Mouse (Mus musculus): Measurements from ENCODE around the gene Lrrc28. TPM values are rescaled to one million over a fixed set of nuclear protein-coding genes. Genes with fewer than 3 reads are reported as not detected.

The Lrrc28 gene
- polyA plus RNA-seq, 1 experiment from 2014 or later, result 25.1 TPM

DNA sequence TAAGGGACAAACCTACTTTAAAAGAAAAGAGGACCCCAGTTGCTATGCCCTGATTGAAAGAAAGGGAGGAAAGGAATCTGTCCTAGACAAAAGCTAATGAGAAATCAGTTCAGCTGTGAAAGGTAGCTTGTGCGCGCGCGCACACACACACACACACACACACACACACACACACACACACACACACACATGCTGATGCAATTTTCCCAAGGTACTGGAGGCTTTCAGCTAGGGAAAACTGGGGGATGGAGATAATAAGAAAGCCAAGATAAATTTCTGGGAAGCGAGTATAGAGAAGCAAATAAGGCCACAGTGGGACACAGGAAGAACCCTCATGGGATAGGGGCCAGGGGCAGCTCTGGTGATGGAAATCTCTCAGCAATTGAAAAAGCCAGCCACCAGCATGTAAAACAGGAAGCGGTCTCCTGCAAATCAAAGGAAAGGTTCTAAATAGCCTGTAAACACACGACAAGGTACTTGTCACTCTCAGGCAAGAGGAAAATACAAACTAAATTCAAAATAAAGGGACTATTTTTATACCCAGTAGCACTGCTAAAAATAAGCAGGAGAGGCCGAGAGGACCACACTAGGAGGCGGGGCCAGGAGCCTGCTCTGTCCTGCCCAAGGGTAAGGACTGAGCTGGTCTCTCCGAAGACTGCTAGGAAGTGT is 31.1 kb downstream of the Lrrc28 start:
- no peak overlapping the region for H3K4me3 ChIP-seq
- 64% methylated on average over 10 of the region's 10 CpGs for WGBS
- H3K9me3 ChIP-seq, result no peaks in the 10 kb centered on the region
- H3K36me3 ChIP-seq, result no peaks in the 10 kb centered on the region
- H3K27me3 ChIP-seq (ENCODE audit: insufficient read depth, poor library complexity, severe bottlenecking), result no peaks in the 10 kb centered on the region
- DNase-seq (ENCODE audit: low spot score), result no peak
- H3K27ac ChIP-seq, result peak overlapping the region; percentile 40; the same call in 1 of the 2 replicates
- peaks cover 10% of the 10 kb centered on the region for H3K4me1 ChIP-seq (replicated peaks)

DNA sequence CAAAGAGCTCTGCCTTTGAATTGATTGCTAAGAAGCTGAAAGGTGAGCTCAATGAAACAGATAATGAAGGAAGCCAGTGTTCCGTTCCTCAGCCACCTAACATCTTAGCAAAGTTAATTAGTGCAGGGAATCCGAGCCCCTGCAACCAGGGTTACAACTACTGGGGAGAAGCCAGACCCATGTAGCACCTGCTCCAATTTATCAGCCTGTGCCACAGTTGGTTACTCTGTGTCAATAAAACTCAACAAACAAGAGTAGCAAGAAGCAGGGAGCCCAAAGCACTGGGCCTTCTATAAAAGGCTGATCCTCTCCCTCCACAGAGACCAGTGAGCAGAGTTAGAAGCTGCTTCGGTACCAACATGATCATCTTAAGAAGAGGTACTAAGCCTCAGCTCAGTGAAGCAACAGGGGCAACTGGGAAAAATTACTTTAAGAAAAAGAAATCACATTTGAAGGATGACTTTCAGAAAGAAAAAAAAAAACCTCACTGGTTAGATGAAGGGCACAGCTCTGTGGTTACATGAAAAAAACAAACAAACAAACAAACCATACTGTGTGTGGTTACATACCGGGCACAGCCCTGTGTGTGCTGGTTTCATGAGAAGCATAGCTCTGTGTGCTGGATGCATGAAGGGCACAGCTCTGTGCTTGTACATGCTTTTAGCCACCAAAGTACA is 36.6 kb downstream of the Lrrc28 start:
- DNase-seq (ENCODE audit: low spot score), result no peak
- no peak overlapping the region for H3K4me3 ChIP-seq
- no peaks in the 10 kb centered on the region for H3K36me3 ChIP-seq
- no peaks in the 10 kb centered on the region for H3K9me3 ChIP-seq
- WGBS, result 54% methylated on average over 4 of the region's 4 CpGs
- H3K27me3 ChIP-seq (ENCODE audit: insufficient read depth, poor library complexity, severe bottlenecking), result no peaks in the 10 kb centered on the region
- H3K27ac ChIP-seq, result no peak overlapping the region
- peaks cover 19% of the 10 kb centered on the region for H3K4me1 ChIP-seq (replicated peaks)

DNA sequence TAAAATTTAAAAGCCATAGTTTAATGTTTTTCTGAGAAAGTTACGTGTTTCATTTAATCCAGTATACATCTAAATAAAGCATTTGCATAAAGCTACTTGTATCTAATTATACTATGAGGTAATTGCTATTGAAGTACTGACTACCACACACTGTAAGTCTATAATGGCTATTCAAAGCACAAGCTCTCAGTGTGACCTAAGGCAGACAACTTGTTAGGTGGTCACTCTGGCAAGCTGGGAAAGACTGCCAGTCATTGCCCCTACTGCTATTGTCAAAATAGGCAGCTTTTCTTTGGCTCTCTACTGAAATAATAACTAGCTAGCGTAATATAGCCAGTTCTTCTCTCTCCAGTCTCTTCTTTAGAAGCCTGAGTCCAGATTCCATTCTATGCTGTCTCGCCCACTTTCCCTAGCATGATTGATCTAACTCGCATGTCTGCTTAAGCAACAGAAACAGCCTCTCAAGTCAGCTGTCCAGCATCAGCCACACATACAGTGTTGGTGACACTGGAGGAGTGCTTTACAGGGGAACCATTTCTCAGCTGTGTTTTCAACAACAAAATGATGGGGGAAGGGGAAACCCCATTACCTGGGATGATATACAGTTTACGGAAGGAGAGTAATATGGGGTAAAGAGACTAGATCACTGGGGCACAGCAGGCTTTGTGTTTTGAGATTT is 37.3 kb downstream of the Lrrc28 start:
- Histone ChIP-seq H3K27me3 (ENCODE audit: insufficient read depth, poor library complexity, severe bottlenecking) (no peaks in the 10 kb centered on the region), H3K27ac (no peak overlapping the region), H3K4me1 (replicated peaks) (peaks cover 19% of the 10 kb centered on the region), H3K9me3 (no peaks in the 10 kb centered on the region), H3K4me3 (no peak overlapping the region), H3K36me3 (no peaks in the 10 kb centered on the region)
- WGBS, result 66% methylated on average over 5 of the region's 5 CpGs
- DNase-seq (ENCODE audit: low spot score), result no peak

DNA sequence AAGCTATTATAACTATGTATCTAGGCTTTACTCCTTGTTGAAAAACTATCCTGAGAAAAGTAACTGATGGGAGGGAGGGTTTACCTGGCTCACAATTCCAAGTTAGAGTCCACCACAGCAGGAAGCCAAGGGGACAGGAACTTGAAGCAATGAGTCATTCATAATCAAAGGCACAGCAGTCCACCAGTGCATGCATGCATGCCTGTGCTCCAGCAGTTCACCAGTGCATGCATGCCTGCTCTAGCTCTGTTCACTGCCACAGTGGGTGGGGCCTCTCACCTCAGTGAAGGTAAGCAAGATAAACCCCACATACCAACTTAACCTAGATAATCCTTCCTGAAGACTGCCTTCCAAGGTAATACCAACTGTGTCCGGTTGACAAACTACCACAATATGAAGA is 38.8 kb downstream of the Lrrc28 start:
- Histone ChIP-seq H3K4me3 (no peak overlapping the region), H3K4me1 (replicated peaks) (peaks cover 19% of the 10 kb centered on the region), H3K36me3 (no peaks in the 10 kb centered on the region), H3K27me3 (ENCODE audit: insufficient read depth, poor library complexity, severe bottlenecking) (no peaks in the 10 kb centered on the region), H3K27ac (no peak overlapping the region), H3K9me3 (no peaks in the 10 kb centered on the region)
- 98% methylated on average over 1 of the region's 1 CpGs for WGBS
- no peak for DNase-seq (ENCODE audit: low spot score)

DNA sequence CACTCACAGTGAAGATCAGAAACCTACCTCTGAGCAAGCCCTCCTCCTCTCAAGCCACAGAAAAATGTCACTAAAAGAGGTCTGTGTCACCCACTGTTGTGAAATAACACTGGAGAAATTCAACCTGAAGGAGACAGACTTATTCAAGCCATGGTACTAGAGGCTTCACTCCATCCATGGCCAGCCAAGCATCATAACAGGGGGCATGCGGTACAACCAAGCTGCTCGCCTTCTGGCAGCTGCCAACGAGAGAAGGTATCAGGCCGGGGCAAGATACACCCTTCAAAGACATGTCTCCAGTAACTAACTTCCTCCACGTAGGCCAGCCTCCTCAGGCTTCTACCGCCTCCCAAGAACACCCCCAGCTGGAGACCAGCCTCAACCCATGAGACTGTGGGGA is 40.0 kb downstream of the Lrrc28 start:
- no peak overlapping the region for H3K4me3 ChIP-seq
- no peaks in the 10 kb centered on the region for H3K9me3 ChIP-seq
- H3K36me3 ChIP-seq, result no peaks in the 10 kb centered on the region
- no peak for DNase-seq (ENCODE audit: low spot score)
- 83% methylated on average over 6 of the region's 6 CpGs for WGBS
- no peaks in the 10 kb centered on the region for H3K27me3 ChIP-seq (ENCODE audit: insufficient read depth, poor library complexity, severe bottlenecking)
- H3K27ac ChIP-seq, result no peak overlapping the region
- H3K4me1 ChIP-seq (replicated peaks), result peaks cover 19% of the 10 kb centered on the region

DNA sequence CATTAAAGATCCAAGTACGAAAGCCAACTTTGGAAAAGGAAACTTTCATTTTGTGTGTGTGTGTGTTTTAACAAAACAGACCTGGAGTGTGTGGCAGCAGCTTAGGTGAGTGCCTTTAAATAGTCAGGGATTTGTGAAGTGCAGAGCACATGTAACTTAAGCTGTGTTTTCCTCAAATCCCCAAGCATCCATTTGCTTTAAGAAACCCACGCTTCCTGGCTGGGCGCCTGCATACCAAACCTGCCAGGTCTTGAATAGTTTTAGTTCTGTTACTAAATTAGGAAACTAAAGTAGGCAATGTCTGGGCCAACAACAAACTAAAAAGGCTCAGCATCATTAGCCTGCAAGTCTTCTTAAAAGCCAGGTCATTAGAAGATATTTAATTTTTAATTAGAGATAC is 47.0 kb downstream of the Lrrc28 start:
- DNase-seq (ENCODE audit: low spot score), result no peak
- Histone ChIP-seq H3K4me3 (no peak overlapping the region), H3K9me3 (no peaks in the 10 kb centered on the region), H3K27ac (no peak overlapping the region), H3K4me1 (replicated peaks) (peaks cover 5% of the 10 kb centered on the region; the same call in 1 of the 2 replicates), H3K27me3 (ENCODE audit: insufficient read depth, poor library complexity, severe bottlenecking) (no peaks in the 10 kb centered on the region), H3K36me3 (no peaks in the 10 kb centered on the region)
- 75% methylated on average over 3 of the region's 3 CpGs for WGBS

DNA sequence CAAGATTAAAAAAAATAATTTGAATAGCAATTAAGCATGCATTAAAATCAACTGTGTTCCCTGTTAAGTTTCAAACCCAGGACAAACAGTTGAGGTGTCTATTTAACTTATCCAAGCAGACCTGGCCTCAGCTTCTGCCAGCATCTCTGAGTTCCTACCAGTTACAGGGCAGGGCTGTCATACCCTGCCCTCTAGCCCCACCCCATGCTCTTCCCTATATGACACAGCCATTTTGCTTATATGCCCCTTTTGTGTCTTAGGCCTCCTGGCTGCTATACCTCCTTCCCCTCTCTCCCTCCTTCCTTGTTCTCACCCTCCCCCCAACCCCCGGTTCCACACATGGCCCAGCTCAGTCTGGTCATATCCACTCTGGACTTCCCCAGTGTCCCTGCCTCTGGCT is 48.1 kb downstream of the Lrrc28 start:
- WGBS, result 83% methylated on average over 1 of the region's 1 CpGs
- H3K9me3 ChIP-seq, result no peaks in the 10 kb centered on the region
- no peaks in the 10 kb centered on the region for H3K27me3 ChIP-seq (ENCODE audit: insufficient read depth, poor library complexity, severe bottlenecking)
- DNase-seq (ENCODE audit: low spot score), result no peak
- no peak overlapping the region for H3K4me3 ChIP-seq
- H3K27ac ChIP-seq, result no peak overlapping the region
- no peaks in the 10 kb centered on the region for H3K36me3 ChIP-seq
- H3K4me1 ChIP-seq (replicated peaks), result peaks cover 5% of the 10 kb centered on the region; the same call in 1 of the 2 replicates

DNA sequence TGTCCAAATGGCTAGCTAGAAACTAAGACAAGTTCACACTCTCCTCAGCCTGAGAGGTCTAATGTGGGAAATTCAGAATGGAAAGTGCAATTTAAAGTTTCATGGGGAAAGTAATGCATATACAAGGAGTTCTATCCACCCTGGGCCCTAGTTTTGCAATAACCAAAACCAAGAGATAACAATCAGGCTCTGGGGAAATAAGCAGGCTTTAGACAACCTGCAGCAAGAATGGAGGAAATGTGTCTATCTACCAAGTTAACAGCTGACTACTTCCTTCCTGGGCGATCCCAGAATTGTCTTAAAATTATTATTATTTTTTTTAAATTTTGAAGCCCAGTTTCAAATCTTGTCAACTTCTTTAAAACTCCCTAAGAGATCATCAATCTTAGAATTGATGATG is 48.7 kb downstream of the Lrrc28 start:
- H3K9me3 ChIP-seq, result no peaks in the 10 kb centered on the region
- WGBS, result 95% methylated on average over 1 of the region's 1 CpGs

DNA sequence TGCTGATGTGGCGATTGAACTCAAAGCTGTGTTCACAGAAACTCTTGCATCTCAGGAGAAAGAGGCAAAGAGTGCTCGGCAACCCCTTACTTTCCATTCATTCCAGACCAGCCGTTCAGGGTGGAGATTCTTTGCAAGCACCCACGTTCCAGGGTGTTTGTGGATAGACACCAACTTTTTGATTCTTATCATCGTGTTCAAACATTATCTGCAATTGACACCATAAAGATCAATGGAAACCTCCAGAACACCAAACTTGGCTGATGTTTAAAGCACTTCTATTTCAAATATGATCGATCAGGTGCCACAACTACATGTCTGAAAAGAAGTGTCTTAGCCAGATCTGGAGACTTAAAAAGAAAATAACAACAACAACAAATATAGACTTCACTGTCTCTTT is 51.2 kb downstream of the Lrrc28 start:
- WGBS, result 91% methylated on average over 6 of the region's 6 CpGs
- H3K4me1 ChIP-seq (replicated peaks), result peaks cover 6% of the 10 kb centered on the region
- no peak overlapping the region for H3K27ac ChIP-seq
- H3K9me3 ChIP-seq, result no peaks in the 10 kb centered on the region
- no peak overlapping the region for H3K4me3 ChIP-seq
- H3K27me3 ChIP-seq (ENCODE audit: insufficient read depth, poor library complexity, severe bottlenecking), result no peaks in the 10 kb centered on the region
- H3K36me3 ChIP-seq, result no peaks in the 10 kb centered on the region
- DNase-seq (ENCODE audit: low spot score), result no peak

More for the DNA sequence above, 48.7 kb downstream of the Lrrc28 start:
- Histone ChIP-seq H3K27ac (no peak overlapping the region), H3K4me1 (replicated peaks) (peaks cover 5% of the 10 kb centered on the region; the same call in 1 of the 2 replicates), H3K4me3 (no peak overlapping the region), H3K27me3 (ENCODE audit: insufficient read depth, poor library complexity, severe bottlenecking) (no peaks in the 10 kb centered on the region), H3K36me3 (no peaks in the 10 kb centered on the region)
- no peak for DNase-seq (ENCODE audit: low spot score)

DNA sequence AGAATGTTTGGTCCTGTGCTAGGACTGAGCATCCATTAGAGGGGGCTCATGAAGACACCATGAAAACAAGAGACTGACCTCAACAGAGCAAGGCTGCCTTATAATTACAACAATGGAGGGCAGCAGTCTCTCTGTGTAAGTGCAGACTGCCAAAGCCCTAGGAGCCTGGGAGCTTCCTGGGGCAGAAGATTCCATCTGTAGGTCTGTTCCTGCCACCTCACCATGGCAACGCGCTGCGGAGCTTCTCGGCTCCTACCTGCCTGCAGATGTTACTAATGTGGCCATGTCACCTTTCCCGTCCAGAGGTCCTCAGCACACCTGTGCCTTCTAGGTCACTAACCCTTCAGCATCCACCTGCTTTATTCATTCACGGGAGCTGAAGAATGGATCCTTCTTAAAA is 52.4 kb downstream of the Lrrc28 start:
- Histone ChIP-seq H3K4me3 (no peak overlapping the region), H3K27me3 (ENCODE audit: insufficient read depth, poor library complexity, severe bottlenecking) (no peaks in the 10 kb centered on the region), H3K4me1 (replicated peaks) (peaks cover 13% of the 10 kb centered on the region), H3K36me3 (no peaks in the 10 kb centered on the region), H3K9me3 (no peaks in the 10 kb centered on the region), H3K27ac (no peak overlapping the region)
- WGBS, result 88% methylated on average over 6 of the region's 6 CpGs
- DNase-seq (ENCODE audit: low spot score), result no peak

DNA sequence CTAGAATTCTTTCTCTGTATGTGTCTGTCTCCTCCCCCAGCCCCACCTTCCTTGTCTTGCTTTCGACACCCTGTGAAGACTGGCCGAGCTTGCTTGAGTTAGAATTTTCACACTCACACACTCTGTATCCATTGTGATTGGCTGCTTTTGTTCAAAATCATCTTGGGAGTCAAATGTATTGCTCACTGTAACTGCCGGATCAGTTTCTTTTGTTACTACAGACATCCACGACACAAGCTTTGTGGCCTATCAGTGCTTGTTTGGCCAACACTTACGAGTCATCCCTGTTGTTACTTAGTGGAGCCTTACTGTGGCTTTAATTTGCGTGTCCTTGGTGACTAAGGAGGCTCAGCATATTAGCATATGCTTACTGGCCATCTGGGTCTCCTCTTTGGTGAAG is 56.3 kb downstream of the Lrrc28 start:
- peaks cover 8% of the 10 kb centered on the region for H3K4me1 ChIP-seq (replicated peaks)
- no peaks in the 10 kb centered on the region for H3K9me3 ChIP-seq
- no peak overlapping the region for H3K27ac ChIP-seq
- H3K36me3 ChIP-seq, result no peaks in the 10 kb centered on the region
- 34% methylated on average over 6 of the region's 6 CpGs for WGBS
- H3K27me3 ChIP-seq (ENCODE audit: insufficient read depth, poor library complexity, severe bottlenecking), result no peaks in the 10 kb centered on the region
- no peak for DNase-seq (ENCODE audit: low spot score)
- H3K4me3 ChIP-seq, result no peak overlapping the region

DNA sequence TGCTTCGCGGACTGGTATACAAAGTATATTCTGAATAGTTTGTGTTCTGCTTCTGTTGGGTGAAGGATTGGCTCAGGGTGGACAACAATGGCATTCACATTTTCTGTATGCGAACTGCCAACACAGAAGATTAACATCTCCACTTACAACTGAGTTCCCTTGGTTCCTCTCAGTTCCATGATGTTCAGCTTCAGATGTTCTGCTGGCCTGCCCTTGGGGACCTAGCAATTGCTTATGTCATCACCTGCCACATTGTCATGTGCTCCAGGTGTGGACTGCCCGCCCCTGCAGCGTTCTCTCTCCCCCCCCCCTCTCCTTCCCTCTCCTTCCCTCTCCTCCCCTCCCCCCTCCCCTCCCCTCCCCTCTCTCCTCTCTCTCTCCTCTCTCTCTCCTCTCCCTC is 58.6 kb downstream of the Lrrc28 start:
- no peaks in the 10 kb centered on the region for H3K27me3 ChIP-seq (ENCODE audit: insufficient read depth, poor library complexity, severe bottlenecking)
- no peak for DNase-seq (ENCODE audit: low spot score)
- no peaks in the 10 kb centered on the region for H3K9me3 ChIP-seq
- no peak overlapping the region for H3K4me3 ChIP-seq
- 77% methylated on average over 5 of the region's 5 CpGs for WGBS
- no peaks in the 10 kb centered on the region for H3K36me3 ChIP-seq
- peaks cover 8% of the 10 kb centered on the region for H3K4me1 ChIP-seq (replicated peaks)
- no peak overlapping the region for H3K27ac ChIP-seq

DNA sequence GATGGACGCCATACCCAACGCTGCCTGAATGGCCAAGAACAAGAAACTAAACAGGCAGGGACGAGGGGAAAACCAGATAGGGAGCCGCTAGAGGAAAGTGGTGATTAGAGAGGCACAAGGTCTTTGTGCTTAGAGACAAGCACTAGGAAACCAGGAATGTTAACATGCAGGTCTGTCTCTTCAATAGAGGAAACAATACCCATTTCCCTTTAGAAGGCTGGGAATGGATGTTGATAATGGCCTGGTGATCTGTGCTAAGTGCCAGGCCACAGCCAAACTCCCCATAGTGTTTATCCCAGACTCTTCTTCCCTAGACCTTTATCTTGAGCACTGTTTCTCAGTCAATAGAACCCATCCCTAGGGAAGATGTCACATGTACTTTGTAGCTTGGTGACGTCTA is 61.2 kb downstream of the Lrrc28 start:
- H3K27ac ChIP-seq, result no peak overlapping the region
- WGBS, result 71% methylated on average over 5 of the region's 5 CpGs
- H3K4me3 ChIP-seq, result no peak overlapping the region
- no peak for DNase-seq (ENCODE audit: low spot score)
- H3K27me3 ChIP-seq (ENCODE audit: insufficient read depth, poor library complexity, severe bottlenecking), result no peaks in the 10 kb centered on the region
- no peaks in the 10 kb centered on the region for H3K9me3 ChIP-seq
- H3K36me3 ChIP-seq, result no peaks in the 10 kb centered on the region
- peaks cover 6% of the 10 kb centered on the region for H3K4me1 ChIP-seq (replicated peaks)
